Mouse (Mus musculus) heart, postnatal 0 days (tissue): ENCODE results near the gene Pacsin2.

ENCODE experiments used
- CTCF ChIP-seq: IDR thresholded peaks from 2 replicates; pipeline ENCODE4 v1.5.1; 2016; ENCODE audit warnings: antibody characterized with exemption, control low read depth, low read depth
- EP300 ChIP-seq: IDR thresholded peaks from 2 replicates; pipeline ENCODE4 v1.6.1; 2016; ENCODE audit warnings: antibody characterized with exemption, low read depth

DNA sequence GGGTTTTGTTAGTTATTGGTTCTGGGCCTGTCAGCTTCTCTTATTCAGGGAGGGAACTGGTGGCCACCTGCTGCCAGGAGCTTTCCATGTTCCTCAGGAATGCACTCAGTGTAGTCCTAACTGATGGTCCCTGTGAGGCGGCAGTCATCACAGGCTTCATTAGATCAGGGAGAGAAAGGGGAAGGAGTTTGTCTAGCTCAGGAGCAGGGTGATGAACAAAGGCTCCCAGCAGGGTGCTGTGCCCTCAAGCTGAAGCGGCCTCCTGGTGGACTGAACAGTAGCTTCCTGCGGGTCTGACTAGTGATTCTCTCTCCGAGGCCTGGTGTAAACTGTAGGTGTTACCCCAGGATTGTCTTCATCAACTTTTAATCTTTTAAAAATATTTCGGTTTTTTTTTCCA is 61.4 kb downstream of the Pacsin2 start:
- TF ChIP-seq CTCF (no peak), EP300 (no peak)
